Mouse (Mus musculus) lung, postnatal 25 days (tissue): ENCODE data around the gene Nup107.
"Not testable (repeated sequence)": the region's sequence is repeated elsewhere in the genome, so short reads cannot be mapped to it uniquely, and the experiment has no call there.

Source experiments
- DNase-seq: peaks from one replicate; pipeline ENCODE4 v3.0.0; 2022; ENCODE audit warnings: low spot score

Nup107 gene

GRCm38 (mm10) chr10:117735396-117735795 is 57.1 kb downstream of the Nup107 start:
- not testable (repeated sequence) for DNase-seq

GRCm38 (mm10) chr10:117734104-117734852 is 58.2 kb downstream of the Nup107 start:
- not testable (repeated sequence) for DNase-seq

GRCm38 (mm10) chr10:117733626-117734025 is 58.9 kb downstream of the Nup107 start:
- not testable (repeated sequence) for DNase-seq

DNA sequence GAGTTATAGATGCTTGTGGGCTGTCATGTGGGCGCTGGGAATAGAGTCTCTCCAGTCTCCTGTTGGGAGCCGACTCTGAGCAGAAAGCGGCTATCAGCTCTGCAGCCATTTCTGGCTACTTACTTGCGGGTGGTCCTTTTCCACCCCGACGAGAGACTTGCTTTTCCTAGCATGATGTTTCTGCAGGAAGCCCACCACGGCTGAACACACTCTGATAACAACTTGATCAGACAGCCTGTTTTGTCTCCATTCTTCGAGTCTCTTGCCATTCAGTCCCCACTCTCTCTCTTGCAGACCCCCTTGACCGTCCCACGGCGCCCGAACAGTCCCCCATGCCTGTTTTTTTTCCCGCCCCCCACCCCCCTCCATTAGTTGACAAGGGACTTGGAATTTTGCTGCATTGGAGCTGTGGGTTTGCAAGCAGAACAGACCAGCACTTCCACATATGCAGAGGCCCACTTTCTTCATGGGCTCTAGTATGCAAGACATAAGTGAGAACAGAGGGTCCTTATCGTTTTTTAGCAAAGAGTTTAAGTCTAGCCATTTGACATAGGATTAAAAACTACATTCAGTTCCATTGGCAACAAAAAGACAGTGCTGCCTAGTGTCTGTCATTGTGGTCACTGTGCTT is 59.4 kb downstream of the Nup107 start:
- DNase-seq, result no peak

DNA sequence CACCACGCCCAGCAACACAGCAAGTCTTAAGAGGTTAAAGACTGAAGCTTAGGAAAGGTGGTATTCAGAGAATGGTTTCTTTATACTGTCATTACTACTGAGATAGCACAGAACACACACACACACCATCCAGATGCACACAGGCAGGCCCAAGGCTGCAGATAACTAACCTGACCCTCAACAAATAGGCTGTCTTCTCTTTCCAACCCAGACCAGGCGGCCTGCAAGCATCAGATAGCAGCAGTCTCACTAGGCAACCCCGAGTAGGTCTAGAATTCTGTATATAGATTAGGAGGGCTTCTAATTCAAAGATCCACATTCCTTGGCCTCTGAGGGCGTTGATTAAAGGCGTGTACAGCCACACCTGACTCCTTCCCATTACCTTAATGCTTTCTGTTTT is 60.3 kb downstream of the Nup107 start:
- DNase-seq, result no peak

DNA sequence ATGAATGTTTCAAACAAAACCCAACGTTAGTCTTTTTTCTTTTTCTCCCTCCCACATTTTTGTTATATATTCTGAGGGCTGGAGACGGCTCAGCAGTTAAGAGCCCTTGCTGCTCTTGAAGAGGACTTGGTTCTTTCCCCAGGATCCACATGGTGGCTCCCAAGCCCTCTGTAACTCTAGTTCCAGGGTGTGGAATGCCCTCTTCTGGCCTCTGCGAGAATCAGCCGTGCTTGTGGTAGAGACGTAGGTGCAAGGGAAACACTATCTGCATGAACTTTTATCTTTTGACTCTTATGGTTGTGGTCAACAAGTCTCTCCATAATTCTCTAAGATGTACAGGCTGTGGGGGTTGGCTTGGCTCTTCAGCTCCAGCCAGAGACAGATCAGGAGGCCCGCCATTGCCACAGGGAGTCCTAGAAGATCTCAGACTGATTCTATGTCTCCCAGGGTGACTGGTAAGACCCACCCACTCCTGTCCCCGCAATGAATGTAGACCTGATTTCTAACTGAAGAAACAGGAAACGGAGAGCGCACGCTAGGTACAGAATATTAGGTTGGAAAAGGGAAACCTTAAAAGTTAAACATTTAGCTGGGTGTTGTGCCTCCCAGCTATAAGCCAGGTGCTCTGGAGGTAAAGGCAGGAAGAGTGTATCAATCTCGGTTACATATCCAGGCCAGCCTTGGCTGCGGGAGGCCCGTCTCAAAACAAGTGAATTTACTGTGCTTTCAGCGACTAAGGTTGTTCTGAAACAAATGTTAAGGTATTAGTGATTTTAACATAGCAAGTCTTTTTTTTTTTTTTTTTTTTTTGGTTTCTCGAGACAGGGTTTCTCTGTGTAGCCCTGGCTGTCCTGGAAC is 61.0 kb downstream of the Nup107 start:
- peak; percentile 84 for DNase-seq

DNA sequence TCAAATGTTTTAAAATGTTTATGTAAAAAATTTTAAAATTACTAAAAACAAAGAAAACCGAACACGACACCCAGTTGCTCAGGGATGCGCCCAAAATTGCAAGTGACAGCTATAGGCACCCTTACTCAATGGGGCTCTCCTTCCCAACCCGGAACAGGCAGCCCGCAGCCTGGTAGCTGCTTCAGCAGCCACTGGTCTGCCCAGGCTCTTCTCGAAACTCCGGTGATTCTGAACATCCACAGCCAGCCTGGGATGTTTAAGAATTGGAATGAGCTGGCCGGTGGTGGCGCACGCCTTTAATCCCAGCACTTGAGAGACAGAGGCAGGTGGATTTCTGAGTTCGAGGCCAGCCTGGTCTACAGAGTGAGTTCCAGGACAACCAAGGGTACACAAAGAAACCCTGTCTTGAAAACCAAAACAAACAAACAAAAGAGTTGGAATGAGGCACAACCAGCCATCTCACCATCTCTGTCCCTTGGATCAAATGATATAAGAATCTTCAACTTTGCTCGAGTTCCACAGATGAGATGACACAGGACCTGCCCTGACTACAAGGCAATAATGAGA is 61.8 kb downstream of the Nup107 start:
- no peak for DNase-seq

GRCm38 (mm10) chr10:117730140-117730539 is 62.4 kb downstream of the Nup107 start:
- DNase-seq, result no peak

DNA sequence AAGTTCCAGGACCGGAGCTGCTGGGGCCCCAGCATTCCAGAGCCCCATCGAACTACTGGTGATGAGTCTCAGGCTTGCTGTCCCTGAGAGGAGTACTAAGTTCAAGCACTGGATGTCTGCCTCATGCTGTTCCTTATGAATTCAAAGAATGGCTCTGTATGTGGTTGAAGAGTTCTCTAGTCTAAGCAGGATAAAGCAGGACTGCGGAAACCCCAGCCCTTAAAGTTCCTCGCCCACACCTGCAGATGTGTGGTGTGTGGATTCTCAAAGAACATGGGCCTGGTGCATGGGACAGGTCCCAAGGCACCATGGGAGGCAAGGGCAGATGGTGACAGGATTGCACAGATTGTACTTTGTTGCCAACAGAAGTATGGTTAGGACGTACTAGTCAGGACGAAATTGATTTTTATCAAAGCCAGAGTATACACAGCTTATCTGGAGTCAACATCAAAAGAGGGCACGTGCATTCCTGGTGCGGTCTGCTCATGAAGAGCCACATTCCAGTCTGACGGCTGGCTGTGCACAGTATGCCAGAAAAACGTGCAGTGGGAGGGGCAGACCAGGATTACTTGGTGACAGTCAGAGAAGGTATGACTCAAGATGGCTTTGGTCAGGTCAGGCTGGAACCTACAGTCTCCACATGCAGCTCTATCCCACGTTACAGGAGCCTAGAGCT is 63.2 kb downstream of the Nup107 start:
- peak; percentile 71 for DNase-seq

DNA sequence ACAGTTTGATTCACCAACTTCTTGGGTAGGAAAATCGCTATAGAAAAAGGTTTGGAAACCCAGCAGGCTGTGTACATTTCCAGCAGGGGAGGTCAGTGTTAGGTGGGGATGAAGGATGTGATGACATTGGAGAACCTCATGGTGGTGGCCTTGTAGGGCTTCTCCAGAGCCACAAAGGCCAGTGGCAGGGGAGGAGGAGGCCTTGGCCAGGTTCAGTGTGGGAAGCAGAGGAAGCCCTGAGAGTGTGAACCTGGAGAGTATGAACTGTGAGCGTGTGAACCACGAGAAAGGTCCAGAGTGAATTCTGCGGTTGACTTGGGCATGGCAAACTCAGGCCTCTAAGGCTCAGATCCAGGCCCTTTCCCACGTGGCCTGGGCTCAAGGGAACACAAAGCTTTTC is 63.9 kb downstream of the Nup107 start:
- DNase-seq, result no peak

DNA sequence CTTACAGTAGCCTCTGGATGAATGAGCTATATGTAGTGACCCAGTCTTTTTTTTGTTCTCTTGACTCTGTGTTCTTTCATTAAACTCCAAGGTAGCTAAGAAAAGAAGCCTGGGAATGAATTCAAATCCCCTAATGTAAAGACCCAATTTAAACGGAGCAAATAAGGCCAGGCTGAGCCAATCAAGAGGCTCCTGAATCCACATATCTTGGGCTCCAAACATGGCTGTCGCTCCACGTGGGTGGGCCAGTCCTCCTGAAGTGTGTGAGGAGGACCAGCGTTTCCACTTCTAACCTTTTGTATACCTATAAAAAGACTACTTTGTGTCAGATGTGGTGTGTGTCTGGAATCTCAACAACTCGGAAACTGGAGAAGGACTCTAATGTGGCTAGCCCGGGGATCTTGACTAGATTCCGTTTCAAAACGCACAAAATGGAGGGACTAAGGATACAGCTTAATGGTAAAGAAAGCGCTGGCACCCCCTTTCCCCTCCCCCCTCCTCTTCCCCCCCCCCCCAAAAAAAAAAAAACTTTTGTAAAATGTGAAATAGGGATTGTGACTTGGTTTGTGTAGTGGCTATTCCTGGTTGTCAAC is 64.9 kb downstream of the Nup107 start:
- no peak for DNase-seq

- no peak for DNase-seq
Observed at GRCm38 (mm10) chr10:117726888-117727385, 65.6 kb downstream of the Nup107 start.

DNA sequence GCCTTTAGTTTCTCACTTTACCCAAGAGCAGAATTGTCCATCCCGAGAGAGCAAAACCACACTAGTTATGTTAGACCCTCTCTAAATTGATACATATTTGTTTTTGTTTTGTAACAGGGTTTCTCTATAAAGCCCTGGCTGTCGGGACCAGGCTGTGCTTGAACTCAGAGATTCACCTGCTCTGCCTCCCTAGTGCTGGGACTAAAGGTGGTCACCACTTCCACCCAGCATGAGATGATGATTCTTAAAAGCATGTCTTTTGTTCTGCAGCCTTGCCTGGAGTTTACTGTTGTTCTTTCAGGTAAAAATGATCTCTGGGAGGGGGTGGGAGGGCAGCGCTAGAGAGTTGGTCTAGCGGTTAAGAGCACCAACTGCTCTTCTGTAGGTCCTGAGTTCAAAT is 66.2 kb downstream of the Nup107 start:
- DNase-seq, result no peak

DNA sequence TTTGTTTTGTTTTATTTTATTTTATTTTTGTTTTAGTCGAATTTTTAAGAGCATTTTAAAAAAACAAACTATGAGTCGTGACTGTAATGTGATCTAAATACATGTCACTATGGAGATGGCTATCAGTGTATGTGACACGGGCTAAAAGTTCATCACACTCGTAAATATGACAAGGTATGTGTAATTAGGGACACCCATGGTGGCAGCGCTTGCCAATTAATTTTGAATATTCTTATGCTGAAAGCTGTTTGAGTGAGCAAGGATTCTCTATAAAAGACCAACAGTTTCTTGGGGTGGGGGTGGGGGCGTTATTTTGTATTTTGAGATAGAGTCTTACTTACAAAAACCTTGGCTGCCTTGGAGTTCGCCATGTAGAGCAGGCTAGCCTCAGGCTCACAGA is 66.8 kb downstream of the Nup107 start:
- no peak for DNase-seq

DNA sequence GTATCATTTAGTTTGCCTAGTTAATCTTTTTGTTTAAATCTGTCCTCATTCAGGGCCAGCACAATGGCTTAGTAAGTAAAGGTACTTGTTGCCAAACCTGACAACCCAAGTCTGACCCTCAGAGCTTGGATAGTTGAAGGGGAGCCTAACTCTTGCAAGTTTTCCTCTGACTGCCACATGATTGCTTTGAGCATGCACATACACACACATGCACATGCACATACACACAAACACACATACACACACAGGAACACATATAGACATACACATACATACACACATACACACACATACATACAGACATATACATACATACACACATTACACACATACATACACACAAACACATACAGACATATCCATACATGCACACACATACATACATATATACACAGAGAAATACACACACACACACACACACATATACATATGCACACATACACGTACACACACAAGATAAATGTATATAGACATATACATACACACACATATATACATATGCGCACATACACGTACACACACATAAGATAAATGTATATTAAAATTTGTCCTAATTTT is 67.6 kb downstream of the Nup107 start:
- no peak for DNase-seq

DNA sequence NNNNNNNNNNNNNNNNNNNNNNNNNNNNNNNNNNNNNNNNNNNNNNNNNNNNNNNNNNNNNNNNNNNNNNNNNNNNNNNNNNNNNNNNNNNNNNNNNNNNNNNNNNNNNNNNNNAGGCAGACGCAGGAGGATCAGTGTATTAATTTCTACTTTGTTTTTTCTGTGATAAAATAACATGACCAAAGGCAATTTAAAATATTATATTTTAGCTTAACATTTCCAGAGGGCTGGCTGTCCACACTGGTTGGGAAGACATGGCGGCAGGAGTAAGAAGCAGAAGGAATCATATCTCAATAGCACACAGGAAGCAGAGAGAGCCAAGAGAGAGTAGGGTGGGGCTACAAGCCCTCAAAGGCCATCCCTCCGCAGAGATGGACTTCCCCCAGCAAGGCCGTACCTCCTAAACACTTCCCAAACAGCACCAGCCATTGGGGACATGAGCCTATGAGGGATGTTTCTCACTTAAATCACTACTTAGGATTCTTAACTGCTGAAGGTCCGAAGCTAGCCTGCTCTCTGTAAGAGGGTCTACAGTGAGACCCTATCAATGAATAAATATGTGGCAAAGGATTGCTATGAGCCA is 68.3 kb downstream of the Nup107 start:
- DNase-seq, result no peak

- DNase-seq, result no peak
Observed at GRCm38 (mm10) chr10:117718161-117719119, 74.1 kb downstream of the Nup107 start.

- peak; percentile 59 for DNase-seq
Observed at GRCm38 (mm10) chr10:117717583-117717982, 74.9 kb downstream of the Nup107 start.

DNA sequence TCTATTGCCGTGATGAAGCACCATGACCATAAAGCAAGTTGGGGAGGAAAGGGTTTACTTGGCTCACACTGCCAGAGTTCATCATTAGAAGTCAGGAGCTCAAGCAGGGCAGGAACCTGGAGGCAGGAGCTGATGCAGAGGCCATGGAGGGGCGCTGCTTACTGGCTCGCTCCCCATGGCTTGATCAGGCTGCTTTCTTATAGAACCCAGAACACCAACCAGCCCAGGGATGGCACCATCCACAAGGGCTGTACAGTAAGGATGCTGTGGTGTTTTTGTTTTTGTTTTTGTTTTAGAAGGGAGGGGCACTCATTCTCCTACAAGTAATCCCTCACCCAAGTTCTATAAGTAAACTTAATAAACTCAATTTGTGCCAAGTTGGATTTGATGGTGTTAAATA is 75.8 kb downstream of the Nup107 start:
- DNase-seq, result no peak
